ENCODE assay signal across 8 mouse cellular contexts in the genomic region with DNA sequence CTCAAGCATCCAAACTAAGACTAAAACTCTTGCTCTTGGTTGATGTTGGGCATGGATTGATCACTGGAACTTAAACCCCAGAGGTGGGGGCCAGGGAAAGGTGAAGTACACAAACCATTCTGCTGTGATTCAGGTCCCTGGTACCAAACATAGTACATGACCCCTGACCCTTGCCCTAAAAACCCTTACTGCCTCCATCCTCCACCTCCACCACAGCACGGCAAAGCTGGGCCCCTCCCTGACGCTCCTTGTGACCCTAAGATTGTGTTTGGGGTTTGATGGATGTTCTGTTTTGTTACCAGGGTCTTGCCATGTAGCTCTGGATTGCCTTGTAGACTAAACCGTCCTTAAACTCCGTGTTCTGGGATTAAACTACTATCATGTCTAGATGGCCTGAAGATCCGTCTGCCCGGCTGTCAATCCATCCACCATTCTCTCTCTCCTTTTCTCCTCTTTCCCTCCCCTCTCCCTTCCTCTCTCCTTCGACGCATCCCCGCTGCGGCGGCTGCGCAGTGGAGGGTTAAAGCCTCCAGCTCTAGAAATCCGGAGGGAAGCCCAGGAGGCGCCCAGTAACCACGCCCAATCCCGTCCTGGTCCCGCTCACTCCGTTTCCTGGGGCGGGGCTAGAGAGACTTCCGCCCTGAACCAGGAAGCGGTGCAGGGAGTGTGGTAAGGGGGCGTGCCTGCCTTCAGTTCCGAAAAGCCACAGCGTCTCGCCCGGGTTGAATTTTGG. TPM values are rescaled to one million over a fixed set of nuclear protein-coding genes. Genes with fewer than 3 reads are reported as not detected.
DNase-seq lines count a peak whose midpoint lies in the region; ATAC-seq and TF ChIP-seq lines count a peak whose summit lies in the region.

TSS of gene Armc7 (plus strand) at position 643 of the 733 bp plus-strand sequence.

- no peaks in the 10 kb centered on the region for H3K9me3 ChIP-seq in E14TG2a.4 (ENCODE audit: low read length)
- no peaks in the 10 kb centered on the region for H3K9me3 ChIP-seq in forebrain, embryonic 13.5 days (replicated peaks)
- no peaks in the 10 kb centered on the region for H3K9me3 ChIP-seq in neural tube, embryonic 15.5 days (replicated peaks)

- WGBS in forebrain, embryonic 13.5 days: under 1% methylated on average over 26 of the region's 26 CpGs
- under 1% methylated on average over 26 of the region's 26 CpGs for WGBS in neural tube, embryonic 15.5 days

- H3K4me3 ChIP-seq in E14TG2a.4 (replicated peaks; ENCODE audit: low read length): peak within 1 kb of the TSS; percentile 94
- peak within 1 kb of the TSS; percentile 83 for H3K4me3 ChIP-seq in forebrain, embryonic 13.5 days
- peak within 1 kb of the TSS; percentile 93 for H3K4me3 ChIP-seq in neural tube, embryonic 15.5 days (replicated peaks)

- peaks cover 59% of the 10 kb centered on the region for H3K4me1 ChIP-seq in E14TG2a.4 (replicated peaks; ENCODE audit: low read depth, low read length)
- H3K4me1 ChIP-seq in forebrain, embryonic 13.5 days: peaks cover 33% of the 10 kb centered on the region
- peaks cover 39% of the 10 kb centered on the region for H3K4me1 ChIP-seq in neural tube, embryonic 15.5 days

- H3K36me3 ChIP-seq in E14TG2a.4 (ENCODE audit: insufficient read depth, low read length): peaks cover 15% of the 10 kb centered on the region
- H3K36me3 ChIP-seq in forebrain, embryonic 13.5 days (ENCODE audit: poor library complexity, severe bottlenecking): no peaks in the 10 kb centered on the region; the same call in 1 of the 2 replicates
- peaks cover 15% of the 10 kb centered on the region; the same call in 1 of the 2 replicates for H3K36me3 ChIP-seq in neural tube, embryonic 15.5 days

- H3K4me2 ChIP-seq in forebrain, embryonic 13.5 days: peak within 1 kb of the TSS; percentile 95
- H3K4me2 ChIP-seq in neural tube, embryonic 15.5 days: peak within 1 kb of the TSS; percentile 91

- H3K27me3 ChIP-seq in E14TG2a.4 (ENCODE audit: insufficient read depth, low read length): no peaks in the 10 kb centered on the region
- no peaks in the 10 kb centered on the region for H3K27me3 ChIP-seq in forebrain, embryonic 13.5 days
- H3K27me3 ChIP-seq in neural tube, embryonic 15.5 days (replicated peaks): no peaks in the 10 kb centered on the region

- H3K9ac ChIP-seq in forebrain, embryonic 13.5 days: peak within 1 kb of the TSS; percentile 82
- peak within 1 kb of the TSS; percentile 74 for H3K9ac ChIP-seq in neural tube, embryonic 15.5 days (replicated peaks)

- ATAC-seq in forebrain, embryonic 13.5 days: peak; percentile 98
- ATAC-seq in neural tube, embryonic 15.5 days (ENCODE audit: low FRiP score): peak; percentile 97

- TF ChIP-seq CTCF in E14TG2a.4 (conservative IDR thresholded peaks at IDR 0.05; ENCODE audit: low read length): no peak

- H3K27ac ChIP-seq in forebrain, embryonic 13.5 days: peak within 1 kb of the TSS; percentile 79
- peak within 1 kb of the TSS; percentile 84 for H3K27ac ChIP-seq in neural tube, embryonic 15.5 days (replicated peaks)

- DNase-seq in c-Kit-positive CD71-positive TER-119-positive erythroid progenitor cells, embryonic 14.5 days (ENCODE audit: low spot score): peak; percentile 91
- DNase-seq in heart, postnatal 14 days: peak; percentile 94 to 97
- peak; percentile 94 for DNase-seq in layer of hippocampus, adult 11-12 months (ENCODE audit: low spot score)
- DNase-seq in lung, adult 18-20 months: peak; percentile 96 to 97
- peak; percentile 92 for DNase-seq in testis, postnatal 14 days (ENCODE audit: low spot score)

- intact Hi-C loops in heart, postnatal 14 days (cut with DNase I): no loop called here

RNA-seq across cellular contexts. Expression of gene Armc7, which starts in this region (rescaled TPM):
- polyA plus RNA-seq in forebrain, embryonic 13.5 days (2015; fragmentation: Nextera tagmentation; extraction: Ambion mirVana): 11.3 and 13.0 TPM in 2 replicates
- 1 to 10 TPM; 1.3 to 1.7 TPM for total RNA-seq in heart, postnatal 14 days (2021)
- polyA plus RNA-seq in neural tube, embryonic 15.5 days (2015; fragmentation: Nextera tagmentation; extraction: Ambion mirVana): 16.2 and 17.8 TPM in 2 replicates

Comparison
In these comparisons a context has a peak if more than half of its experiments do, and no peak if none do; other contexts are left out.
1. Peak in every context shown above with its lines: DNase-seq, ATAC-seq, H3K4me3 ChIP-seq and H3K27ac ChIP-seq.